Mouse (Mus musculus): ENCODE data around the gene Psapl1. TPM values are rescaled to one million over a fixed set of nuclear protein-coding genes. Genes with fewer than 3 reads are reported as not detected.

Psapl1 gene
- polyA plus RNA-seq, 1 experiment from 2014 or later = 0.93 TPM

GRCm38 (mm10) chr5:36186294-36187053 is 17.3 kb upstream of the Psapl1 start:
- WGBS = 48% methylated on average over 8 of the region's 8 CpGs
- no peak overlapping the region for H3K9ac ChIP-seq (replicated peaks; ENCODE audit: low read depth)
- DNase-seq (ENCODE audit: low spot score) (no peak), ATAC-seq (no peak)
- H3K4me1 ChIP-seq (ENCODE audit: insufficient read depth, low read depth, low read length) = no peaks in the 10 kb centered on the region
- H3K4me3 ChIP-seq (ENCODE audit: low read depth, low read length) = no peak overlapping the region
- H3K27me3 ChIP-seq (replicated peaks; ENCODE audit: insufficient read depth, low read length) = no peaks in the 10 kb centered on the region
- H3K27ac ChIP-seq (ENCODE audit: low read length) = no peak overlapping the region
- no peak for TF ChIP-seq EP300 (IDR thresholded peaks at IDR 0.05)
- peak; percentile 31; the same call in 1 of the 2 replicates for TF ChIP-seq CTCF (IDR thresholded peaks at IDR 0.05)
- H3K36me3 ChIP-seq (ENCODE audit: insufficient read depth, low read length) = no peaks in the 10 kb centered on the region
- H3K9me3 ChIP-seq (ENCODE audit: low read length) = no peaks in the 10 kb centered on the region
- no peak overlapping the region for H3K4me2 ChIP-seq (replicated peaks; ENCODE audit: low read depth, low read length)

- no peak overlapping the region for H3K9ac ChIP-seq (replicated peaks; ENCODE audit: low read depth)
- H3K4me1 ChIP-seq (ENCODE audit: insufficient read depth, low read depth, low read length) = no peaks in the 10 kb centered on the region
- H3K4me3 ChIP-seq (ENCODE audit: low read depth, low read length) = no peak overlapping the region
- 78% methylated on average over 4 of the region's 4 CpGs for WGBS
- TF ChIP-seq CTCF (IDR thresholded peaks at IDR 0.05) (no peak), EP300 (IDR thresholded peaks at IDR 0.05) (no peak)
- ATAC-seq (no peak), DNase-seq (ENCODE audit: low spot score) (no peak)
- H3K4me2 ChIP-seq (replicated peaks; ENCODE audit: low read depth, low read length) = no peak overlapping the region
- H3K27ac ChIP-seq (ENCODE audit: low read length) = no peak overlapping the region
- no peaks in the 10 kb centered on the region for H3K36me3 ChIP-seq (ENCODE audit: insufficient read depth, low read length)
- H3K9me3 ChIP-seq (ENCODE audit: low read length) = no peaks in the 10 kb centered on the region
- H3K27me3 ChIP-seq (replicated peaks; ENCODE audit: insufficient read depth, low read length) = no peaks in the 10 kb centered on the region
These were observed 15.5 kb upstream of the Psapl1 start for GRCm38 (mm10) chr5:36188310-36188709.

GRCm38 (mm10) chr5:36191285-36191684 is 12.5 kb upstream of the Psapl1 start:
- ATAC-seq (no peak), DNase-seq (ENCODE audit: low spot score) (no peak)
- Histone ChIP-seq H3K4me1 (ENCODE audit: insufficient read depth, low read depth, low read length) (no peaks in the 10 kb centered on the region), H3K27me3 (replicated peaks; ENCODE audit: insufficient read depth, low read length) (no peaks in the 10 kb centered on the region), H3K27ac (ENCODE audit: low read length) (no peak overlapping the region), H3K4me2 (replicated peaks; ENCODE audit: low read depth, low read length) (no peak overlapping the region), H3K9me3 (ENCODE audit: low read length) (no peaks in the 10 kb centered on the region), H3K4me3 (ENCODE audit: low read depth, low read length) (no peak overlapping the region), H3K36me3 (ENCODE audit: insufficient read depth, low read length) (no peaks in the 10 kb centered on the region), H3K9ac (replicated peaks; ENCODE audit: low read depth) (no peak overlapping the region)
- TF ChIP-seq CTCF (IDR thresholded peaks at IDR 0.05) (no peak), EP300 (IDR thresholded peaks at IDR 0.05) (no peak)
- 85% methylated on average over 4 of the region's 4 CpGs for WGBS

- no peak for TF ChIP-seq EP300 (IDR thresholded peaks at IDR 0.05)
- peak; percentile 52 for TF ChIP-seq CTCF (IDR thresholded peaks at IDR 0.05)
- Histone ChIP-seq H3K27ac (ENCODE audit: low read length) (no peak overlapping the region), H3K4me2 (replicated peaks; ENCODE audit: low read depth, low read length) (no peak overlapping the region), H3K4me3 (ENCODE audit: low read depth, low read length) (no peak overlapping the region), H3K27me3 (replicated peaks; ENCODE audit: insufficient read depth, low read length) (no peaks in the 10 kb centered on the region), H3K36me3 (ENCODE audit: insufficient read depth, low read length) (no peaks in the 10 kb centered on the region), H3K9ac (replicated peaks; ENCODE audit: low read depth) (no peak overlapping the region), H3K9me3 (ENCODE audit: low read length) (no peaks in the 10 kb centered on the region), H3K4me1 (ENCODE audit: insufficient read depth, low read depth, low read length) (no peaks in the 10 kb centered on the region)
- WGBS = 82% methylated on average over 3 of the region's 3 CpGs
- no peak for ATAC-seq
- no peak for DNase-seq (ENCODE audit: low spot score)
These were observed 11.9 kb upstream of the Psapl1 start for GRCm38 (mm10) chr5:36191876-36192275.

- no peak overlapping the region for H3K4me2 ChIP-seq (replicated peaks; ENCODE audit: low read depth, low read length)
- DNase-seq (ENCODE audit: low spot score) (no peak), ATAC-seq (no peak)
- H3K9ac ChIP-seq (replicated peaks; ENCODE audit: low read depth) = no peak overlapping the region
- no peaks in the 10 kb centered on the region for H3K9me3 ChIP-seq (ENCODE audit: low read length)
- 80% methylated on average over 2 of the region's 2 CpGs for WGBS
- H3K4me3 ChIP-seq (ENCODE audit: low read depth, low read length) = no peak overlapping the region
- H3K36me3 ChIP-seq (ENCODE audit: insufficient read depth, low read length) = no peaks in the 10 kb centered on the region
- H3K27me3 ChIP-seq (replicated peaks; ENCODE audit: insufficient read depth, low read length) = no peaks in the 10 kb centered on the region
- no peaks in the 10 kb centered on the region for H3K4me1 ChIP-seq (ENCODE audit: insufficient read depth, low read depth, low read length)
- TF ChIP-seq EP300 (IDR thresholded peaks at IDR 0.05) = no peak
- TF ChIP-seq CTCF (IDR thresholded peaks at IDR 0.05) = no peak
- no peak overlapping the region for H3K27ac ChIP-seq (ENCODE audit: low read length)
These were observed 11.1 kb upstream of the Psapl1 start for GRCm38 (mm10) chr5:36192677-36193076.

GRCm38 (mm10) chr5:36194631-36195030 is 9.2 kb upstream of the Psapl1 start:
- no peak overlapping the region for H3K27ac ChIP-seq (ENCODE audit: low read length)
- no peaks in the 10 kb centered on the region for H3K4me1 ChIP-seq (ENCODE audit: insufficient read depth, low read depth, low read length)
- no peak overlapping the region for H3K9ac ChIP-seq (replicated peaks; ENCODE audit: low read depth)
- no peaks in the 10 kb centered on the region for H3K36me3 ChIP-seq (ENCODE audit: insufficient read depth, low read length)
- no peak overlapping the region for H3K4me2 ChIP-seq (replicated peaks; ENCODE audit: low read depth, low read length)
- no peaks in the 10 kb centered on the region for H3K9me3 ChIP-seq (ENCODE audit: low read length)
- no peaks in the 10 kb centered on the region for H3K27me3 ChIP-seq (replicated peaks; ENCODE audit: insufficient read depth, low read length)
- no peak for DNase-seq (ENCODE audit: low spot score)
- TF ChIP-seq EP300 (IDR thresholded peaks at IDR 0.05) (no peak), CTCF (IDR thresholded peaks at IDR 0.05) (no peak)
- ATAC-seq = no peak
- H3K4me3 ChIP-seq (ENCODE audit: low read depth, low read length) = no peak overlapping the region
- 53% methylated on average over 4 of the region's 4 CpGs for WGBS

Measured in lung, postnatal 0 days (tissue).